Mouse (Mus musculus) brown adipose tissue, adult 24 weeks (tissue): Measurements from ENCODE around the gene Apbb2. TPM values are rescaled to one million over a fixed set of nuclear protein-coding genes. Genes with fewer than 3 reads are reported as not detected.
A peak's percentile ranks its signal among the peaks of the same experiment; 100 is the strongest.

Source experiments
- H3K27ac ChIP-seq: fragments of 200-500 bp; replicated peaks from 2 replicates; pipeline ENCODE4 v1.5.1; 2012; ENCODE audit warnings: low read depth, mild to moderate bottlenecking, low read length
- H3K4me1 ChIP-seq: fragments of 200-500 bp; 2 replicates; pipeline ENCODE4 v1.6.1; 2012; ENCODE audit warnings: low read length, mixed read lengths; ENCODE audit not compliant: control insufficient read depth, insufficient read depth, insufficient read length
- H3K4me3 ChIP-seq: fragments of 200-500 bp; 2 replicates; pipeline ENCODE4 v1.5.1; 2012; ENCODE audit warnings: low read depth, mild to moderate bottlenecking, low read length, moderate library complexity; ENCODE audit not compliant: insufficient read depth
- polyA plus RNA-seq: library from polyadenylated mRNA; stranded (reverse); fragments of >200 nt; gene quantifications from 2 replicates; pipeline ENCODE4 v1.2.4, GENCODE M21; 2012; ENCODE audit not compliant: missing spikeins, insufficient read depth, insufficient read length

The Apbb2 gene
- polyA plus RNA-seq, 1 experiment, result 3.5 TPM

DNA sequence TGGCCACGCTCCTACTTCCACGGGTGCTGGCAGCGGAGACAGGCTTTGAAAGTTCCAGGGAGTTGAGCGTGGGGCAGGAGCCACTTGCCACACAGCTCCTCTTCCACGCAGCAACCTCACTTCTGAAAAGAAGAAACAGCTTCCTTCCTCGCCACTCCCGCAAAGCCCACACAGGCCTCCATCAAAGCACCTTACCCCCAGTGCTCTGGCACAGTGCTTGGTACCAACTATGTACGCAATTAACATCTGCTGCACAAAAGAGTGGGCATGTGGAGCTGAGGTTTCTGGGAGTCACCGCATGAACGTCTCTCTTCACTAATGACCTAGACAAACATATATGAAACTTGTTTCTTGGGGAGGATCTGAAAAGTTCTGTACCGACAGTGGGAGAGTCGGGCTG lies 8.3 kb downstream of the Apbb2 start:
- H3K4me3 ChIP-seq, result no peak overlapping the region; the same call in 1 of the 2 replicates
- H3K4me1 ChIP-seq, result peaks cover 59% of the 10 kb centered on the region
- peak overlapping the region; percentile 72 for H3K27ac ChIP-seq

DNA sequence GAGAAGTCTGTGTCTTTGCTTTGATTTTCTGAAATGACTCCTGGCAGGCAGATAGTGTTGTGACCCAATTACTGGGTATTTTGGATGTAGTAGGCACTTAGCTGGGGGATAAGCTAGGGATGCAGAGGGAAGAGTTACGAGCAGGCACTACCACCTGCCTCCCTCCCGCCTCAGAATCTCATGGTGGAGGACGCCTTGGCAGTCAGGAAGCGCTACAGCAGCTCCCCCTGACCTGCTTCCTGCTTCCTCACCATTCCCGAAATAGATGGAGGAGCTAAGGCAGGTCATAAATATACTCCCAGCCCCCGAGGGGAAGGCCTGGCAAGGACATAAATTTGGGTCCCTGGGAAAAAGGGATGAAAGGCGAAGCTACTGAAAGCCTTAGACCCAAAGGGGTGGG lies 9.3 kb downstream of the Apbb2 start:
- H3K27ac ChIP-seq, result peak overlapping the region; percentile 72
- H3K4me1 ChIP-seq, result peaks cover 55% of the 10 kb centered on the region

DNA sequence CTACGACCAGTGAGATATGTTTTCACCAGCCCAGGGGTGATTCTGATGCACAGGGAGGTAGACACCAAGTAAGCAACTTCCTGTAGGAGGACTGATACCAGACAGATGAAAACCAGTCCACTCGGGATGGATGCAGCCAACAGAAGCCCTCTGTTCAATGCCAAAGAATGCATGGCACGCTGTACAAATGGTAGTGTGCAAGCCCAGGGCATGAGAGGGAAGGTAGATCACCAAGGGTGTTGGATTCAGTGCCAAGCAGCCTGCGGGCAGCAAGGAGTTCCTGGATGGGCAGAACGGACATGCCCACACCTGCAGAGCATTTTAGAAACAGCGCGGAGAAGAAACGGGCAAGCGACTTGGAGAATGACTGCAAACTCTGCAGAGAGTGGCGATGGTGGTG lies 10.8 kb downstream of the Apbb2 start:
- Histone ChIP-seq H3K4me3 (no peak overlapping the region), H3K4me1 (peaks cover 44% of the 10 kb centered on the region), H3K27ac (peak overlapping the region; percentile 30; the same call in 1 of the 2 replicates)

More for the DNA sequence above, 9.3 kb downstream of the Apbb2 start:
- H3K4me3 ChIP-seq, result no peak overlapping the region

DNA sequence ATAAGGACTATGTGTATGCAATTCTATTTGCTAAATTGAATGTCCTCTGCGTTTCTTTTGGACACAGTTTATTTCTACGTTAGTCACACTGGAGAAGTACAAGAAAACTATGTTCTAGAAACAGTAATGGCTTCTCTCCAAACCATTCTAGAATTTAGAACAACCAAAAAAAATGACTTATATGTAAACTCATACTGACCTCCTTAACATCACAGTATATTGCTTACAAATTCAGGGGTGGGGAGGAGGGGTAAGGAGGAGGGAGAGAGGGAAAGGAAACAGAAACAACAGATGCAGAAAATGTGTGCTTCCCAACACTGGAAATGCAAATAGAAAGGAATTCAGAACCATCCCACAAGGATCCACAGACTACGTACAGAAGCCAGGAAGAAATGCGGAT lies 11.4 kb downstream of the Apbb2 start:
- peaks cover 40% of the 10 kb centered on the region for H3K4me1 ChIP-seq
- no peak overlapping the region for H3K4me3 ChIP-seq
- H3K27ac ChIP-seq, result peak overlapping the region; percentile 30; the same call in 1 of the 2 replicates

DNA sequence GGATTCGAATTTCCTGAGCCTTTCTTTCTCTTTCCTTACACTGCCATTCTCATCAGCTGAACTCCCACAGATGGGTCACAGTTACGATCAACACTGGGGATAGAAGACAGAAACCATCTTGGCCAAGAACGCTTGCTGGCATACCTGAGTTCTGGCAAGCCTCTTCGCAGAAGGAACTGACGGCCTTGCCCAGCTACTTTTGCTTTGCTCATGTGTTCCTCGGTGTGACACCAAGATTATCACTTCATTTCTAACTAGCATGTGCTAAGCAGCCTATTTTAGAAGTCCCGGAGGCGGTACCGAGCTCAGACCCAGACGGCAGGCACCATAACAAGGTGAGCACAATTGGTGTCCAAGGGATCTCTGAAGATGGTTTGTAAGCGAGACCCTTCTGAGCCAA lies 12.9 kb downstream of the Apbb2 start:
- Histone ChIP-seq H3K4me1 (peaks cover 38% of the 10 kb centered on the region), H3K27ac (peak overlapping the region; percentile 4; the same call in 1 of the 2 replicates), H3K4me3 (no peak overlapping the region)

DNA sequence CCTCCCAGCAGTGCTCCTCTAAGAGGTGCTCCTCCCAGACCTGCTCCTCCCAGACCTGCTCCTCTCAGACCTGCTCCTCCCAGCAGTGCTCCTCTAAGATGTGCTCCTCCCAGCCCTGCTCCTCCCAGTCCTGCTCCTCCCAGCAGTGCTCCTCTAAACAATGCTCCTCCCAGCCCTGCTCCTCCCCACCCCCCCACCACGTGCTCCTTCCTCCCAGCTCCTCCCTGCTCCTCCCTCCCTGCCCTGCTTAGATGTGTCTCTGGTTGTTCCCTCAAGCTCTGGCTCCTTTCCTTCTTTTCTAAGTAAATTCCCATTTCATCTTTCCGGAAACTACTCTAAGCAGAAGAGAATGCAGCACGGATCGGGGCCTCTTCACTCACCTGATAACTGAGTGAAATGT lies 14.2 kb downstream of the Apbb2 start:
- no peak overlapping the region for H3K4me3 ChIP-seq
- H3K4me1 ChIP-seq, result peaks cover 33% of the 10 kb centered on the region
- H3K27ac ChIP-seq, result peak overlapping the region; percentile 95

DNA sequence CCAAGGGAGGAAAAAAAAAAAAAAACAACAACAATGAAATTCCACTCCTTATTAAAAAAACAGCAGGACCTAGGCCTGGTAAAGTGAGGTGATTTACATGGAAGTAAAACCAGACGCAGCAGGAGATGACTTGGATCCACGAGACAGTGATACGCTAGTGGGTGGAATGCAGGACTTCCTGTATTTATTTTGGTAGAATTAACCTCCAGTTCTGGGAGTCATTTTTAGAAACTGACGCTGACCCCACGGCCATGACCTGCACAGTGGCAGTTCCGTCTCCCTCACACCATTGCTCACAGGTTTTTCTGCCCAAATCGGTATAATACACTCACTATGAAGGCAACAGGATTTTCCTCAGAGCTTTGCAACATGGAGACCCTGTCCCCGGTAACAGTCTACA lies 14.8 kb downstream of the Apbb2 start:
- Histone ChIP-seq H3K4me1 (peaks cover 33% of the 10 kb centered on the region), H3K4me3 (0 out of 2 replicates have a peak overlapping the region, but pooled peaks have one; percentile 2), H3K27ac (peak overlapping the region; percentile 95)

DNA sequence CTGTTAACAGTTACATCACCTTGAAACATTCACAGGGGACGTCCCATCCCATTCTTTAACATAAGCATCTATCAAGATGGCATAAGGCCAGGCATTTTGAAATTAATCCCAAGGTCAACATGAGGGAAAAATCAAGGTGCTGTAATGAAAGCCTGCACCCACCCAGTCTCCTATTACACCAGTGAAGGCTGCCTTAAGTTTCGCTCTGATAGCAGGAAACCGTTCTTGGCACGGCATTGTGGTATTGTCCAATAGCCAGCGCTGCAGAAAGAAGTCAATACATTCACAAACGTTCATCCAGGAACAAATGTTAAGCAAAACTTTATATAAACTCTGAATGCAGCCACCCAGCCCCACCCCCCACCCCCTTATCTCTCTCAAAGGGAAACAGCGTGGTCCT lies 15.4 kb downstream of the Apbb2 start:
- Histone ChIP-seq H3K4me3 (peak overlapping the region; percentile 34; the same call in 1 of the 2 replicates), H3K27ac (peak overlapping the region; percentile 79), H3K4me1 (peaks cover 32% of the 10 kb centered on the region)

DNA sequence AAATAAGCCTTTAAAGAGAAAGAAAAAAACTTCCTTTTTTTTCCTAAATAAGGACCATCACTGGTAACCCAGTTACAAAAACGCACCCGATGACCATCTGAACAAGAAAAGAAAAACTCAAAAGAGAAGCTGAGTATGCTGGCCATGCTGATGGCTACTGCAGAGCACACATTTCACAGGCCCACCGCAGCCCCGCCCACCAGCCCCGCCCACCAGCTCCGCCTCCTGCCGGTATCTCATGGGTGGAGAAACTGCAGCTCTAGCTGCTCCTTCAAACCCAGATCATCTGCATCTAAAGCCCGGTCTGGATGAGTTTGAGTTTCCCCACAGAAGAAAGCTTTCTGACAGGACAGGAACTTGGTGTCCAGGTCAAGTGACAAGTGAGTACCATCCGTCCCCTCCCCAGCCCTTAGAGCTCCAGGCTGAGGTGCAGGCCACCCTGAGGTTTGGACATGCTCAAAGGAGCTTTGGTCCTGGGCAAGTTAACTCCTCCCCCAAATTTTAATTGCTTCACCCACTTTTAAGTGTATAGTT lies 16.2 kb downstream of the Apbb2 start:
- Histone ChIP-seq H3K4me3 (peak overlapping the region; percentile 34; the same call in 1 of the 2 replicates), H3K4me1 (peaks cover 24% of the 10 kb centered on the region)

DNA sequence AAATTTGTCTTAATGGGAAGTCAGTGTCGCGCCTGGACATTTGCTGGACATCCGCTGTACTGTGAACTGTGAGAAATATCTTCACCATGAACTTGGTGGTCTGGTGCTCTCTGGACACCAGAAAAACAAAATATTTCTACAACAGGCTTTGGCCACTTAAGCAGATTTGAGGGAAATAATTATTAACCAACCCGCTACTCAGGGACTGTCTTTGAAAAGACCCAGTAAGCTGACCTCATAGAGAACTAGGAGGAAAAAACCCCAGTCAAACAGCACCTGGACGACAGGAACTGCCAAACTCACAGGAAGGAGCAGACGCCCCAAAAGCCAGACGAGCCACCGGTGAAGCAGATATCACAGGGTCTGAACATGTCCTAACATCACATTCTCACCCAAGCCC lies 18.2 kb downstream of the Apbb2 start:
- peaks cover 22% of the 10 kb centered on the region for H3K4me1 ChIP-seq
- no peak overlapping the region for H3K4me3 ChIP-seq
- peak overlapping the region; percentile 37 for H3K27ac ChIP-seq

More for the DNA sequence above, 16.2 kb downstream of the Apbb2 start:
- H3K27ac ChIP-seq, result peak overlapping the region; percentile 79

DNA sequence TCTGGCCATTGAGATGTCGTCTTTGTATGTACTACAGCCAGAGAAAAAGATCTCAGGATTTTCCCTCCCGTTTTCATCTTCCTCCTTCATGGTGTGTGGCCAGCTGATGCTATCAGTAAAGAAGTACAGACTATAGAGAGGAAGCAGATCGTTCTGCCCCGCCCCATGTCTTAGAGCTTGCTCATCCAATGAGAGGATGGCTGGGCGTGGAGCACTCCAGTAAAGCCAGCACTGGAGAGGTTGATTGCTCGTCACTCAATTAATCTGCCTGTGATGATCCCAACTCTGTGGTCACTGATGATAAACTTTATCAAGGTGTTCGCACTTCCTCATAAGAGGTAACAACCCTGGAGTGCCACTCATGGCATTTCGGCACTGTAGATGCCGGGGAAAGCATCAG lies 18.7 kb downstream of the Apbb2 start:
- H3K27ac ChIP-seq, result 0 out of 2 replicates have a peak overlapping the region, but pooled peaks have one; percentile 3
- H3K4me3 ChIP-seq, result no peak overlapping the region
- H3K4me1 ChIP-seq, result peaks cover 22% of the 10 kb centered on the region

DNA sequence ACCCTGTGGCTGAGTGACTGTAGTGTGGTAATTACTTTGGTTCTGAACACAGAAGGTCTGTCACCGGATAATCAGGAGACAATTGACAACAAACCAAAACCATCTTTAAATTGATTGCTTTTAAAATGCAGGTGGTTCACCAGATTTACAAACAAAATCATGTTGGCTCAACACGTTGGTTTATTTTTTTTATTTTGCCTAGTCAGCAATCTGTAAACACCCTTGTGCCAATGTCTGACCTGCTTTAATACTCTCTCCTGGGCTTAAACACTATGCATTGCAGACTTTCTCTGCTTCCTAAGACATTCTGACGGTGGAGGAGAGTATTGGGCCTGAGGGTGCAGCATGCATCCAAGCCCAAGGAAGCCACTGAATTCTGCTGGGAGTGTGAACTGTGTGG lies 22.3 kb downstream of the Apbb2 start:
- H3K4me3 ChIP-seq, result no peak overlapping the region
- H3K27ac ChIP-seq, result no peak overlapping the region
- peaks cover 22% of the 10 kb centered on the region for H3K4me1 ChIP-seq

DNA sequence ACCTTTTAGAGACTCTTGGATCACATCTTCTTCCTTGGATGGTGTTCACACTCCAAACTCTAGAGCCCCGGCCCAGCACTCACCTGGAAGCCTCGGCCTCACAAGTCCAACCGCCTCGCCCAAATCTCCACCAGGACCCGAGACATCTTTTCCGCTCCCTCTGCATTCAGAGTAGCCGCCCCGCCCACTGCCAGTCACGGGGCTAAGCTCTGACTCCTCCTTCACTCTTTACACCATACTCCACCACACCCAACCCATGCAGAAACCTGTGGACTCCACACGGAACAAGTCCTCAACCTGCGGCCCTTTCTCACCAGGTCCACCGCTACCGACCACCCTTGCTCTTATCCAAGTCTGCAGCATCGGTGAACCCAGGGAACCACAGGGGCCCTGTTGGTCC lies 23.7 kb downstream of the Apbb2 start:
- peaks cover 19% of the 10 kb centered on the region for H3K4me1 ChIP-seq
- H3K4me3 ChIP-seq, result no peak overlapping the region
- H3K27ac ChIP-seq, result no peak overlapping the region

DNA sequence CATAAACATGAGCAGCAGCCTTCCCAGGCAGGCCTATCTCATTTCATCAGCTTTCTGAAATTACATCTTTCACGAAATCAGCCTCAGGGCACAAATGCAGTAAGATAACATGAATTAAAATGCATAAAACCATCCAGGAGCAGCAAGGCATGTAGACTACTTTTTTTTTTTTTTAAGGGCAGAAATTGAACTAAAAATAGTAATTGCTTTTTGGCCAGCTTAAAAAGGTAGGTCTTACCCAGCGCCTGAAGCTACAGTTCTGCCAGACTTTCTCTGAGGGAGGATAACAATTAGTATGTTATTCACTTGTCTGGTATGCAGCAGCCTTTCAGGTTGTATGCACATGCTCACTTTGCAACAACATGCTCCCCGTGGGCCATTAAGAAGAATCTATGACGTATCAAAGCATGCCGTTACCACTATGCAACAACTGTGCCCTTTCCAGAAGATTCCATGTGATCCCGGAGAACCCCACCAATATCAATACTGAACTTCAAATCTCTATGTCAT lies 32.3 kb downstream of the Apbb2 start:
- Histone ChIP-seq H3K4me3 (no peak overlapping the region), H3K27ac (no peak overlapping the region), H3K4me1 (peaks cover 14% of the 10 kb centered on the region)

DNA sequence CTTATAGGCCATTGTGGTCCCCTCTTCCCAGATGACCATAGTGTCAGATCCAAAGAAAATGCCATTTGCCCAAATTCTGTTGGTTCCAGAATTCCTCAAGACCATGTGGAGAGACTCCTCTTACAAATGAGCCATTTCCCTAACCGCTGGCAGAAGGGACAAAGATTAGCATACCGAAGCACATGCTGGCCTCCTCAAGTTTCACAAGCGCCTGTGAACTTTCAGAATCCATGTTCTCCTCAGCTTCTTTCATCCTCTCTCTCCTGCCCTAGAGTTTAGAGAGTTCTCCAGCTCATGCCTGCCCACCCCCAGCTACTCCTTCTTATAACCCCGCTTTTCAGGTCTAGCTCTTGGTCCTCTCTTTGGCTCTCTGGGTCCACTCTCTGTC lies 35.6 kb downstream of the Apbb2 start:
- no peak overlapping the region for H3K27ac ChIP-seq
- H3K4me3 ChIP-seq, result no peak overlapping the region
- peaks cover 20% of the 10 kb centered on the region for H3K4me1 ChIP-seq

DNA sequence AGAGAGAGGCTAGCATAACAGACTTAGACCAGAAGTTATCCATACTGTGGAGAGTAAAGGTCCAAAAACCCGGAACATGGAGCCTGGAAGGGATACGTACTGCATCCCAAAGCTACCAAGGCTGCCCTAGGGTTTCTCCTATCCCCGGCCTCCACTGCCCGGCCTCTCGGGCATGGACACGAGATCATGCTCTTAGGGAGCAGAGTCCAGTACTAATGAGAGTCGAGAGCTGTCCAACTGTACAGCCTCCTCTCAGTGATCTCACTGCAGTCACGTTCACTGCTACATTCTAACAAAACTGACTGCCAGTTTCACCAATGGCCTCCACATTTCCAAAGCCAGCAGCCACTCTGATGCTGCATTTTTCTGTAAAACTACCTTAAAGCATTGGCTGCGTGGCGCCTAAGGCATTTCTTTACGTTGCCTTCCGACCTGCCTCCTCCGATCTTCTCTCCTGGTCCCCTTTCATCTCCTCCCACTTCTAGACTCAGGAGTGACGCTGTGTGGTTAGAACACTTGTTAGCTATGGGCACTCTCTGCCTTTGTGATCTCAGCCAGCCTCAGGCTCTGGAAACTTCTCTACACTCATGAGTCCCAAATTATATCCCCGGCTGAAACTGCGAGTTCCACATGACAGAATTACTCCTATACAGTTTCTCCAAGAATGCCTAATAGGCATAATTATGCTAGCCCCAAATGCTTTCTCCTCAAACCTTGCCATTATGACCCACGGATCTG lies 36.1 kb downstream of the Apbb2 start:
- peaks cover 21% of the 10 kb centered on the region for H3K4me1 ChIP-seq
- no peak overlapping the region for H3K27ac ChIP-seq
- no peak overlapping the region for H3K4me3 ChIP-seq
